Mouse (Mus musculus): Measurements from ENCODE around the gene 1700109H08Rik. TPM values are rescaled to one million over a fixed set of nuclear protein-coding genes. Genes with fewer than 3 reads are reported as not detected.

1700109H08Rik gene
- under 1 TPM; 0.06 to 0.31 TPM for polyA plus RNA-seq (2012; fragmentation: generic; extraction: Trizol)

DNA sequence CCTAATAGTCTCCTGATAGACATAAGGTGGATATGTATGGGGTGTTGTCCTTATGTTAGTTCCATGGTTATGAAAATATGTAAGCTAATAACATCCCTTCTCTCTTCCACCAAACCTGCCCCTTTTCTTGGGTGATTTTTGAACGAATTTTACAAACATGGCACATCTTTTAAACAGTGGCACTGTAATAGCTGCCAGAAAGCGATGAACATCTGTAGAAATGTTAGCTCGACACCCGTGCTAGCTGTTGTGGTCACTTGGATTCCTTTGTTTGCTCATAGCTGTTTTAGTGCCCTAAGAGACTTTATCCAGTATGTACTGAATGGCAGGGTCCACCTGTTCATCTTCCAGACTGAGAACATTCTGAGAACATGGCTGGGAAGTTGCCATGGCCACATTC, at the start of gene 1700109H08Rik:
1700109H08Rik (plus strand) TSS at position 301 of the 400 bp plus-strand sequence.

DNA sequence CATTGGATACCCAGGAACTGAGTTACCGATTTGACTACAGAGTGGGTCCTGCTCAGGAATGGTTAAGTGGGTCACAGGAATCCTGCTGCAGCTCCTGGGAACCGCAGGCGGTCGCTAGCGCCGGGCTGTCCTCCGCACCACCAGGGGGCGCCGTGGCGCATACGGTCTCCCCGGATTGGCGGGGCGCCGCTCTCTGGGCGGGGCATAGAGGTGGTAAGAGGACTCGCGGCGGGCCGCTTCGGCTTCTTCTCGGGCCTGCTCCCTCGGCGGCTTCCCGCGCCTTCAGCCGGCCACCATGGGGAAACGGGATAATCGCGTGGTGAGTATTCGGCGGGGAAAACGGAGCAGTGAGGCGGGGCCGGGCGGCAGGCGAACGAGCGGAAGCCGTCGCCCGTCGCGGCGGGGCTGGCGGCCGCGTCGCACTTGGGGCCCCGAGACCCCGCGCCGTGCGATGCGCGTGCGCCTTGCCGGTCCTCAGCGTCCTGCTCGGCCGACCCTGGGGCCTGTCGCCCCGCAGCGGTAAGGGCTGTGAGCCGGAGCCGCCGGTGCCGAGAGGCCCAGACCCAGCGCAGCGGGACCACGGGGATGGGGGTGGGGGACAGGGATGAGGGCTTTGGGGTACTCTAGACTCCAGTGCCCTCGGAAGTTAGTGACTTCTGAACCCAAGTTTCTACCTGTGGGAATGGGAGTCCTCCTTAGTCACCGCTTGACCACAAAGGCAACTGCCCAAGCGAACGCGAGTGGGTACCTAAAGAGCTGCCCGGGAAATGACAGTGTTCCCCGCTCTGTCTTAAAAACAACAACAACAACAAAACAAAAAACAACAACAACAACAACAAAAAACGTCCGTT, 27.5 kb upstream of the 1700109H08Rik start, which contains the start of gene Fam133b:
Fam133b (plus strand) TSS at position 205 of the 851 bp plus-strand sequence.

DNA sequence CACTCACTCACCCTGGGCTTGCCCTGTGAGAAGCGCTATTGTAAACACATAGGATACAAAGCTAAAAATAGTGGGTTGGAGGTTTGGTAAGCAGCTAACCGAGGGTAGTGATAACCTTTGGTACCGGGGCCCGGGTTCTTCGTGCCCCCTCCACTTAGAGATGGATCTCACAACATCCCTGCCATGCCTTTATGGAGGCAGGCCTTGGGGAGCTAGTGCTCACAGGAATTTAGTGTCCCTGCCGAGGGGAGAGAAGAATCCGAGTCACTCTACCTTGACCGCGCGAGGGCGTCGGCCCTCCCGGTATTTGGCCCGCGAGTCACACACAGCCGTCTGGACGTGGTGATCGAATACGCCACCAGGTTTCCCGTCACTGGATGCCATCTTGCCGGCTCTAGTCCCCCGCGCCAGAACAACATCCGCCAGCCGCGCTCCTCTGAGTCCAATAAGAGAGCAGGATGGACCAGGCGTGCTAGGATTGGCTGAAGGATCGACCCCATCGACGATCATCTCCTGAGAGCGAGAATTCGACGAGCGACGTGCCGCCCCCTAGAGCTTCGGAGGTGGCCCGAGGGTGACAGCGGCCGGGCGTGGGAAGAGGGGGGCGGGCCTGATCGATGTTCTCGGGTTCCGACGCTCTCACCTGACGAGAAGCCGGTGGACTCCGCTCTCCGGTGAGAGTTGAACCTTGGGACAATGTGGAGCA, 24.5 kb downstream of the 1700109H08Rik start, which contains the start of gene Pex1:
Pex1 (plus strand) TSS at position 374 of the 706 bp plus-strand sequence.

GRCm38 (mm10) chr5:3596399-3596766, 25.0 kb downstream of the 1700109H08Rik start, which contains the start of gene Rbm48:
Rbm48 (minus strand) TSS chr5:3596585.

Other genes starting within 250 kb of the 1700109H08Rik start
- gene Cdk6, start 230.1 kb upstream of the 1700109H08Rik start, polyA plus RNA-seq (2012; fragmentation: generic; extraction: Trizol) = 1 to 10 TPM; 2.4 to 3.4 TPM
- gene Fam133b, start 27.7 kb upstream of the 1700109H08Rik start, polyA plus RNA-seq (2012; fragmentation: generic; extraction: Trizol) = 10 to 100 TPM in 1 of 2 experiments, 1 to 10 TPM in 1; 6.4 to 16.8 TPM
- gene Pex1, start 24.5 kb downstream of the 1700109H08Rik start, polyA plus RNA-seq (2012; fragmentation: generic; extraction: Trizol) = 1 to 10 TPM in 1 of 2 experiments, under 1 TPM in 1; 0.62 to 8.0 TPM
- gene Rbm48, start 25.0 kb downstream of the 1700109H08Rik start, polyA plus RNA-seq (2012; fragmentation: generic; extraction: Trizol) = 1 to 10 TPM in 1 of 2 experiments, under 1 TPM in 1; 0.40 to 2.8 TPM
- gene Tmbim7, start 79.6 kb downstream of the 1700109H08Rik start, polyA plus RNA-seq (2012; fragmentation: generic; extraction: Trizol) = not detected
- 10 to 100 TPM; 53.3 to 70.7 TPM for gene Gatad1, start 85.6 kb downstream of the 1700109H08Rik start, polyA plus RNA-seq (2012; fragmentation: generic; extraction: Trizol)
- gene Ankib1, start 231.4 kb downstream of the 1700109H08Rik start, polyA plus RNA-seq (2012; fragmentation: generic; extraction: Trizol) = 1 to 10 TPM in 1 of 2 experiments, under 1 TPM in 1; 0.53 to 3.7 TPM
- 1 to 10 TPM in 1 of 2 experiments, under 1 TPM in 1; 0.34 to 3.2 TPM for gene Krit1, start 231.6 kb downstream of the 1700109H08Rik start, polyA plus RNA-seq (2012; fragmentation: generic; extraction: Trizol)

Data from C3H10T1/2 (cell line).